Mouse (Mus musculus): ENCODE data around the gene Smtn.

Gene Smtn

DNA sequence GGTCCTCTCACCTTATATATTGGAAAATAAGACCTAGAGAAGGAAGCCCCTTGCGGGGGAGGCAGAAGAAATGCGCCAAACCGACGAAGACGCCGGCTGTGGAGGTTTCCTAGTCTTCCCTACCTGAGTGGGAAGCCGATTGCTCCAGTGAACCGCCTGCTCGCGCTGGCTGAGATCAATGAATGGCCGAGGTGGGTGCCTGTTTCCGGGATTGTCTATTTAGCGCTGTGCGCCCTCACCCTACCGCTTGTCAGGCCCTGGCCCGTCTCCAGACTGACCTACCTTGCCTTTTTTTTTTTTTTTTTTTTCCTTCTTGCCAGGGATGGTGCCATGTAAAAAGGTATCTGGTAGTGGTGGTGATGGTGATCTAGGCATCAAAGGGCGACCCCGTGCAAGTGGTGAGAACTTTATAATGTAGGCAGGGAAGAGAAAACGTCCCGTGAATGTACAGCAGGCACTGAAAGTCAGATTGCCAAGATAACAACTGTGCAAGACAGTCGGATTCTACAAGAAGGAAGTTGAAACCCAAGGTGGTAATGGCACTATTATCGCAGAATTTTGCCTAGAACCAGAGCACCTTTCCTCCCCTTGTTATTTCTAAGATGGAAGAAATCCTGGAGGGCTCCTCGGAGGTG lies at the start of gene Smtn:
Smtn (minus strand) TSS at position 162 of the 635 bp plus-strand sequence.
- no peak for DNase-seq (ENCODE audit: low spot score in 2 of 2)

DNA sequence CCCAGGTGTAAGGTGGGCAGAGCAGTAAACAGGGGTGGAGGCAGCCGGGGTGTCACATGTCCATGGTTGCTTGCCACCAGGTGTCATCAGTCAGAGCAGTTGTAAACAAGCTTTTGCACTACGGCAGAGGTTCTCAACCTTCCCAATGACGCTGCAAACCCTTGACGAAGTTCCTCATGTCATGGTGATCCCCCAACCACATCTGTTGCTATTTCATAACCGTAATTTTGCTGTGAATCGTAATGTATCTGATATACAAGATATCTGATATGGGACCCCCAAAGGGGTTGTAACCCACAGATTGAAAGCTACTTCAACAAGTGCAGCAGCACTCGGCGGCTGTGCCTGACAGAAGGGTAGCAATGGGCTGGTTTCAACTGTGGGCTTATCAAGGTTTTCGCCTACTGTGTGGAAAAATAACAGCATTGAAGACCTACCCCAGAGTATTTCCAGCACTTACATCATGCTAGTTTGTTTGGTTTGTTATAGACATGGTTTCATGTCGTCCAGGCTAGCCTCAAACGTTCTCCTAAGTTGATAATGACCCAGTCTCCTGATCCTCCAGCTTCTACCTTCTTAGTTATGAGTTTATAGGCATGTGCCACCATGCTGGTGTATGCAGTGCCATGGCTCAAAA lies 47.7 kb upstream of the Smtn start:
- DNase-seq (ENCODE audit: low spot score in 2 of 2) = no peak

DNA sequence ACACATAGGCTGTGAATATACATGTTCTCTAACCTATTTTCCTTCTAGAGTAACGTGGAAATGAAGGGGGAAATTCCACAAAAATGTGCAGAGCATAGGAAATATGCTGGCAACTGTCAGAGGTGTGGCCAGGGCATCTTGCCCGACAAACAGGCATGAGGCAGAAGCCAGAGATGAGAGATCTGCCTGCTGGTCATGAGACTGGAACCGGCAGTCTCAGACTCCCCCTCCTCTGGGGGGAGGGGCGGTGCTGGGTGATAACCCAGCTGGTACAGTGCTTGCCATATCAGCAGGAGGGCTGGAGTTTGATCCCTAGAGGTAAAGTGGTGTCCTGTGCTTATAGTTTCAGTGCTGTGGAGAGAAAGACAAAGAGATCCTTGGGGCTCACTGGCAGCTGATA lies 46.9 kb upstream of the Smtn start:
- no peak for DNase-seq (ENCODE audit: low spot score in 2 of 2)

DNA sequence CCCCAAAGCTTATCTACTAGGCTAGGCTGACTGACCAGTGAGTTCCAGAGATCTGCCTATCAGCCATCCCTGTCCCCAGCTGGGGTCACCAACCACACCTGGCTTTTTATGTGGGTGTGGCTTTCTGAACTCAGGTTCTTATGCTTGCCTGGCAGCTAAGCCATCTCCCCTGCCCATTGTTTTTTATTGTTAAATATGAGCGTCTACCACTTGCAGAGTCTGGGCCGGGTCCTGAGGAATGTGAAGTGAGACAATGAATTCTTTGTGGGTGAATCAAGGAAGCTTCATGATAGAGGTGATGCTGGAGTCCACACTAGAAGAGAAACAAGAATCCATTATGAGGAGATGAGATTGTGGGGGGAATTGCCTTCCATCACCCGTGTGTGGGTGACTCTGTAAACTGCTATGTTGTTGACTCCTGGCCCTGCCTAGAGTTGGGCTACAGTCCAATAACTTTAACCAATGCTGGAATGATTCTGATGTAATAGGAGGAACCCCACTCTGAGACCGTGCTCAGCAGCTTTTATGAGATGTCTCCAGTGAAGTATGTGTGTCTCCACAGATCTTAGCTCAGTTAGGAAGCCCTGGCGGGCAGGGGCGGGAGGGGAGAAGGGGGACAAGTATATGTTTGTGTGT lies 45.7 kb upstream of the Smtn start:
- no peak for DNase-seq (ENCODE audit: low spot score in 2 of 2)

DNA sequence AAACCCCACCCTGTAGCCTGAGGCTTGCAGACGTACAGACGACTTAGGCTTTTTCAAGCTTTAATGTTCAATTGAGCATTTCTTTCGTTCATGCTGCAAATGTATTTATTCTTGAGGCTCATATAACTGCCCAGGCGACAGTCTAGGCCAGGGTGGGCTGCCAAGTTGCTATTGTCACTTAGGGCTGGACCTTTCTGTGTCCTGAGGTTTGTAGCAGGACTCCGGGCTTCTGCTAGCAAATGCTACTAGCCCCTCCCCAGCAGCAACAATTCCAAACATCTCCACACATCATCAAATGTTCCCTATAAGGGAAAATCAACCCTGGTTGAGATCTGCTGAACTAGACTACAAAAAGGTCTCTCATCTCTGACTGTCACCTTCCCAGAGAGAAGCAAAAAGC lies 42.7 kb upstream of the Smtn start:
- no peak for DNase-seq (ENCODE audit: low spot score in 2 of 2)

DNA sequence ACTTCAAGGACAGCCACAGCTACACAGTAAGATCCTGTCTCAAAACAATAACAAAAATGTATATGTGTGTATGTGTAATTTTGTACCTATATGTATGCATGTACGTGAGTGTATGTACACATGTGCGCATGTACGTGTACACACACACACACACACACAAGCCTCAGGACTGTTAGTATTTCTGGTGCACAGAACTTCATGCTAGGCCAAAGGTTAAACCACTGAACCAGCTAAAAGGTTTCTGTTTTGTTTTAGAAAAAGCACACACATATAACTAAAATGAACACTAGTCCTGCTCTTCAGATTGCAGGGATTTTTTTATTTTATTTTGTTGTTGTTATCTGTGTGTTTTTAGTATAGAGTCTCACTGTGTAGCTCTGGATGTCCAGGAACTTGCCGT lies 41.5 kb upstream of the Smtn start:
- no peak for DNase-seq (ENCODE audit: low spot score in 2 of 2)

DNA sequence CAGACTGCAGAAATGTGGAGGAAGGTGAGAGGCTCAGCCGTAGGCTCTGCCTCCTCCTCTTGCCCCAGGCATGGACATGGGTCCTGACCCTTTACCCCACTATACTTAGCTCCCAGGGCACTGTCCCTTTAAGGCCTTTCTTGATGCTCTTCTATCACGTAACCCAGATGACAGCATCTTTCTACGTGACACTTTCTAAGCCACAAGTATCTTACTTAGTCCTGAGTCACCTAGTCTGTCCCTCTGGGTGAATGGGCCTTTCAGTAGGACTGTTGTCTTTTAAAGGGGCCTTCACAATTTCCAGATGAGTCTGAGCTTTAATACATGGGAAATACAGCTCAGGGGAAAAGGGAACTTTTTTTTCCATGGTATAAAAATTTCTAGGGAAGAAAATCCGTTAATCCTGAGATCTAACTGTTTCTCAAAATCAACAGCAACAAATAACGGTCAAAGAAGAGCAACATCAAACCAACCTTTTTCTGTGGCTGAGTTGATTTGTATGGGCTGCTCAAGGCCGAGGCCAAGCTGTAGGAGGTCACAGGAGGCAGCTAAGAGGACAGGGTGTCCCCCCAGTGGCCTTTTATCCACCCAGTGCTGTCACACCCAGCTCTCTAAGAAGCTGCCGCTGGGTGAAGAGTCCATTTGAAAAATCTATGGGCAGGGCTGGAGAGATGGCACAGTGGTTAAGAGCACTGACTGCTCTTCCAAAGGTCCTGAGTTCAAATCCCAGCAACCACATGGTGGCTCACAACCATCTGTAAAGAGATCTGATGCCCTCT lies 40.1 kb upstream of the Smtn start:
- DNase-seq (ENCODE audit: low spot score in 2 of 2) = no peak

DNA sequence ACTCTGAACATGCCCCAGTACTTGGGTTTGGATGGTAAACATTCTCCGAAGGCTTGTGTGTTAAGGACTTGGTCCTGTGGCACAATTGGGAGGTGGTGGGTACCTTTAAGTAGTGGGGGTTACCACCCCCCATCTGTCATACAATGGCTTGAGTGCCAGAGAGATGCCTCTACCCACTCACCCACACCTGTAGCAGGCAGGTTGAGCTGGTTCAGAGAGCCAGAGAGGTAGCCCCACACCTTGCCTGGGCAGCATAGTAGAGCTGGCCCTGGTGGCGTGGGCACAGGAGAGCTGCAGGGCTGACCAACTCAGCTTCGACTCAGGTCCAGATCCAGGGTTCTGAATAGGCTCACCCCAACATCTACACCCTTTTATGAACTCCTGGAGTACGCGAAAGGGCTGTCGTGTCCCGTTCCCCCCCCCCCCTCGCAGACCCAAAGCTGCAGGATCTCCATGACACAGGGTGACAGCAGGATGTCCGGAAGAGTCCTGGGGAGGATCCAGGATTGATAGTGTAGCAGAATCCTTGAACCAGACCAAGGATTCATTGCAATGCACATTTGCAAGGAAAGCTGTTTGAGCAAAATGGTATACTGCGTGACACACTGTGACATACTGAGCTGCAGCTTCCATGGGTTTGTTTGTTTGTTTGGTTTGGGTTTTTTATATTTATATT lies 37.8 kb upstream of the Smtn start:
- DNase-seq (ENCODE audit: low spot score in 2 of 2) = no peak

DNA sequence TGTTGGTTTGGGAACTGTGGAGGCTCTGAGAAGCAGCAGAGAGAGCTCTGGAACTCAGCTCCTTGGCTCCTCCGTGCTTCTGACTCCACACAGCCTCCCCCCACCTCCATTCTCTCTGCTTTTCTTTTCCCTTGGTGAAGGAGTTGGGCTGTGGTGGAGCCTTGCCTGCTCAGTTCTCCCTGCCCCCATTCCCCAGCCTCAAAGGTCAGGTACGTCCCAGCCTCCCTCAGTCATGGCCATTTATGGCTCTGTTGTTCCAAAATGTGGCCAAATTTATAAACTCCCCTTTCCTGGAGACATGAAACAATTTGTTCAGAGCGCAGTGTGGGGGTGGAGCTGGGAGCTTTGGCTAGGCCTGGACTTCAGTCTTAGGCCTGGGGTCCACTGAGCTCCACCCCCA lies 34.8 kb upstream of the Smtn start:
- DNase-seq (ENCODE audit: low spot score in 2 of 2) = no peak

DNA sequence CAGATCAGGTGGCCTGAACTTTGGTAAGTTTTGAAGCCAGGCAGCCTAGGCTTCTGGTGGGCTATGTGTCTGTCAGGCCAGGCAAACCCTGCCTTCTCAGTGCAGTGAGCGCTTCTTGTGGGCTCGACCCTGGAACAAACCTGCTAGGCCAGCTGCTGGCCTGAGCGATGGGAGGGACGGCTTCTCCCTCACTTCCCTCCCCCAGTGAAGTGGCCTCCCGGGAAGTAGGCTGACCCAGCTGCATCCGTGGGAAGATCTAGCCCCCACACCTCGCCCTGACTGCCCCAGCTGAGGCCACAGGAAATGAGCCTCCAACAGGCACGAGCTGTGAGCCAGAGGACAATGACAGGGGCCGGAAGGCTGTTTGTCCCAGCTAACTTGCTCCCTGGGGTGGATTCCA lies 32.7 kb upstream of the Smtn start:
- DNase-seq (ENCODE audit: low spot score in 2 of 2) = no peak

DNA sequence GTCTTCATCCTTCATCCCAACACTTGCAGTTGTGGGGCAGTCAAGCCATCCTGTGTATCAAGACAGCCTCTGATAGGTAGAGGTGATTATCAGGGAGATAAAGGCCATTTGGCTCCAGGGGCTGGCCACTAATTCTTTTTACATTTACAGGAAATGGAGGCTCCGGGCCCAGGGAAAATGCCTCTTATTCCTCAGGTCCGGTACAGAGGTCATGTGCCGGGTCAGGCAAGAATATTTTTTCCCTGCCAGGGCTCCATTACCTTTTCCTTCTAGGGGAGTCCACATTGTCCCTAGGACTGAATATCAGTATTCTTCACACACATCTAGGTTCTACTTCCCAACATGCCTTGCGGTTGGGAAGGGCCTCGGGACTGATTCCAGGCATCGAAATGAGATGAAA lies 31.8 kb upstream of the Smtn start:
- DNase-seq (ENCODE audit: low spot score in 2 of 2) = no peak

DNA sequence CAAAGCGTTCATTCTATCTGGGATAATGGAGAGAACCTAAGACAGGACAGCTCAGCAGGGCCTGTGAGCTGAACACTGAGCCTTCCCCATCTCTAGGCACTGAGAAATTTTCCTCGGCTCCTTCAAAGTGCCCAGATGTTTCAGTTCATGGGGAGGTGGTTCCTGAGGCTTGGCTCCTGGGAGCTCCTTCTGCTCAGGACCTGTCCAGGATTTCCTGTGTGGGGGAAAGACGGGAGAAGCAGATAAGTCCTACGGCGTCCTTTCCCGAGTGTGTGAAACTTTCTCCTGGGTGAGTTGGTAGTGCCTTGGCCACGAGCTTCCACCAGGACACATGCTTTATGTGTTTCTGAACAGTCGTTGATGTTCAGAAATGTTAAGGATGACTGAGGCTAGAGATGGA lies 29.9 kb upstream of the Smtn start:
- no peak for DNase-seq (ENCODE audit: low spot score in 2 of 2)

DNA sequence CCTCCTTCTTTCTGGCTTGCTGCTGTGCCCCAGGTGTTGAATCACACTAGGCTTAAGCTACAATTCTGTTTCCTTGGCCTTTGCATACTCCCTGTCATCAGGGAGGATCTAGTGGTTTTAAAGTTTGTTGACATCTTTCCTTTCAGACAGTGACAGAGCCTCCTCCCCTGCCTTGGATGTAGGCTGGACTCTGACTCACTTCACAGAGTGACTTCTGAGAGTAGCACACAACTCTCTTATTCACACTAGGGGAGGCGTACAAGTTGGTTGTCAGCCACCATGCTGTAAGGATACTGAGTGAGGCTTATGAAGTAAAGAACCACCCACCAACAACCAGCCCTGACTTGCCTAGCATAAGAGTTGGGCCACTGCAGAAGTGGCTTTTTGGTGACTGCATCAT lies 27.5 kb upstream of the Smtn start:
- DNase-seq (ENCODE audit: low spot score in 2 of 2) = no peak

DNA sequence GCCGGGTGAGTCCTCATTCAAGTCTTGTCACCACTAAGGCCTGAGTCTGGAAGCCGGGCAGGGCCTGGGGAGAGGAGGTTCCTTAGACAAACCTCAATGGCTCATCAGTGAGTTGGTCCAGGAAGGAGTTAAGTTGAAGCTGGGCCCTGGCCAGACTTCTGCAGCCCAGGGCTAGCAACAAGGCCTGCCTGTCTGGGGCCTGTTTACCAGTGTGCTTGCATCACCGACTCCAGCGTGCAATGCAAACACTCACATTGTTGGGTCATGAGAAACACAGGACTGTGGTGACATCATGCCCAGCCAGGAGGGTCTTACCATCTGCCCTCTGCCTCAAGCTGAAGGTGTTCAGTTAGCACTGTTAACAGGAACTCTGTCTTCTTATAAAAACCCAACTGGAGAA lies 25.6 kb upstream of the Smtn start:
- no peak for DNase-seq (ENCODE audit: low spot score in 2 of 2)

DNA sequence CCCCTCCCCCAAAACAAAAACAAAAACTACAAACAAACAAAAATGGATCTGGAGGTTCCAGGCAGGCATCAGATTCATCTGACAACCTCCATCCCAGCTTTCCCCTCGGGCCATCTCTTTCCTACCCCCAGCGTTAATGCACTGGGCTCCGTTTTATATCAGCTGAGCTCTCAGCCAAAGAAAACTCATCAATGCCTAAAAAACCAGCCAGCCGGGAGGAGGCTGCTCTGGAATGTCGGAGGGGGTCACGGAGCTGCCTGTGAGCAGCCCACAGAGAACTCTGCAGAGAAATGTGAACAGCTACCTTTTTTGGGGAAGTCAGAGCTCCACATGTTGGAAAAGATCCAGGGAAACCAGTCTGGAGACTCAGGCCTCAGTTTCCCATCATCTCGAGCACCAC lies 24.0 kb upstream of the Smtn start:
- DNase-seq (ENCODE audit: low spot score in 2 of 2) = no peak

DNA sequence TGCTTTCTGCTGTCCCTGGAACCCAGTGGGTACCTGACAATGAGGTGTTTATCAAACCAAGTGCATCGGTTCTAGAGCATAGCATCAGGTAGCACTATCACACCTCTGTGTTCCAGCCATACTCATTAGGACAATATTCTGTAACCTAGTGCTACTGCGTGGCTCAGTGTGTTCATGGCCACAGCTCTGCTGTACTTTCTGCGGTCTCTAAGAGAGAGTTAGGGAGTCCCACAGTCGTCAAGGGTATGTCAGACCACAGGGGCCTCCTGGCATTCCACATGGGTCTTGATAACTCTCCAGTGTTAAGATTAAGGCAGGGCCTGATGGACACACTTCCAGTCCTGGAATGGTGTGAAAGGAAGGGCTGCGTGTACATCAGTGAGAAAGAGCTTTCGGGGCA lies 23.4 kb upstream of the Smtn start:
- no peak for DNase-seq (ENCODE audit: low spot score in 2 of 2)

DNA sequence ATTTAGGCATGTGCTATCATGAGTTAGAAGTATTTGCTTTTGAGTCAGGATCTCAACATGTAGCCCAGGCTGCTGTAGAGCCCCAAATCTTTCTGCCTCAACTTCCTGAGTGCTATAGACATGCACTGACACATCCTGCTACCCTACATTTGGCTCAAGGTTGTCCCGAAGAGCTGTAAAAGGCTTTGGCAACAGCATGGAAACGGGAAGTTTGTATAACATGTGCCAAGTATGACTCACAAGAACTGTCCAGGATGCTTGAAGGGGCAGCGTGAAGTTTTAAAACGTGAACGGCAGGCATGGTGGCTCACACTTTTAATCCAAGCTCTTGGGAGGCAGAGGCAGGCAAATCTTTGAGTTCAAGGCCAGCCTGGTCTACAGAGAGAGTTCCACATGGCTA lies 19.8 kb upstream of the Smtn start:
- DNase-seq (ENCODE audit: low spot score in 2 of 2) = no peak

DNA sequence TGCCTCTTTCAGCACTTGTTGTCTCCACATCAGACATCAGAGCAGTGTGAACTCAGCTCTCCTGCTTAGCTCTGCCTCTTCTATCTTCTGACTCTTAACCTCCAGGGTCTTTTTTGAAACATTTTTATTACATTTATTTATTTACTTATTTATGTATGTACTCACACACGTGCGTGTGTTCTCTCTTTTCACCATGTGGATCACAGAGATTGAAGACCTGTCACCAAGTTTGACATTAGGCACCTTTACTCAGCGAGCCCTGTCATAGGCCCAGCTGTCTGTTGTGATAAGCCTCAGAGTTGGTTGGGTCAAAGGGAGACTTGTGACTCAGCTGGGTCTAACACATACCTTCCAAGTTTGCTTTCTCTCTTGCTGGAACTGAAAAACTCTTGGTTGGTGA lies 17.4 kb upstream of the Smtn start:
- DNase-seq (ENCODE audit: low spot score in 2 of 2) = no peak

DNA sequence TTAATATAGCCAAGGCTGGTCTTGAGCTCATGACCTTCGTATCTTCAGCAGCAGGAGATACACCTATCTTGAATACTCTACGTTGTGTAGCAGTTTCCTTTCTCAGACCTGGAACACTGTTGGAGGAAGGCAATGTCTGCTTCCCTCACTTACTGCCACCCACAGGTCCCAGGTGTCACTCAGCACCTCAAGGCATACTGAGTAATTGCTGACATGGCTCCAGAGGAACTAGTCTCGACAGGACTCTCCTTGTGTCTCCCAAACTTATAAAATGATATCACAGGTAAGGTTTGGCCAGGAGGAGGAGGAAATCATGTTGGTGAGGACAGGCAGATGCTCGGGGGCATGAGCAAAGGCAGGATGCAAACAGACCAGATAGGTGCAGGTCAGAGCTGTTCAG lies 14.6 kb upstream of the Smtn start:
- no peak for DNase-seq (ENCODE audit: low spot score in 2 of 2)

DNA sequence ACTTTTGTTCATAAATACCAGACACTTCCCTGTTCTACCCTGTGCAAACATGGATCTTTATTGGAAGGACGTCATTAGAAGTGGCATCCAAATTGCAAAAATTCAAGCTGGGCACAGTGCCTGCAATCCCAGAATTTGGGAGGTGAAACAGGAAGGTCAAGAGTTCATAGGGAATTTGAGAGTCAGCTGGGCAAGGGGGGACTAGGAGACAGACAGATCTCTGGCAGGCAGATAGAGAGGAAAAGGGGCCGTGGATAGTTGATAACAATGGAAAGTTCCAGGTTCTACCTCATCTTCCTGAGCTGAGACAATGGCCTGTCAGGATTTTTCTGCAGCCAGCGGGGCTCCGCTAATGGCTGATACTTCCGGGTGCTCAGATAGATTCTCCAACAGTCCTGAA lies 9.4 kb upstream of the Smtn start:
- no peak for DNase-seq (ENCODE audit: low spot score in 2 of 2)

DNA sequence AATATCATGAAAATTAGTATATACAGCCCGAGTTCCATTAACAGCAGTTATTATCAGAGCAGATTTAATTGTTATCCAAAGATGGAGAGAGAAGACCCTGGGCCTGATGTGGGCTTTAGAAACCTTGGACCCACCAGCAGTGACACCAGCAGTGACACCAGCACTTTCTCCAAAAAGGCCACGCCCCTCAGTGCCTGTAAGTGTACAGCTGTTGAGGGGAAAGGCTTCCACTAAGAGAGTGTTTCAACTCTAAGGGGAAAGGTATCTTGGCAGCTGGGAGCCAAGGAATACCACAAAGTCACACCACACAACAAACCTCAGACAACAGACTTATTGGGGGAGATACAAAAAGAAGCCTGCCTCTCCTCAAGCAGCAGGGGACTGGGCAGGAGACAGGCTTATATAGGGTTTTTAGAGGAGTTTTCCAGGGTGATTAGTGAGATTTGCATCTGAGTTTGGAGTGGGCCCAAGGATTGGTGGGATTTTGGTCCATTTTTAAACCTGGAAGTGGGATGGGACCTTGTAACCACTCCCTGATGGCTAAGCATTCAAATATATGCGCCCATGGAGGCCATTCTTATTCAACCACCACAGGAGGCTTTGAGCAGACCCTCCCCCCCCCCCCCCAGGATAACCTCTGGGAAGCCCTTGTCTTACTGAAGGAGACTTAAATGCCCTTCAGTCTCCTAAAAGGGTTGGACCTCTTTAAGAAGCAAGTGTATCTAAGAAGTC lies 8.3 kb upstream of the Smtn start:
- DNase-seq (ENCODE audit: low spot score in 2 of 2) = no peak

DNA sequence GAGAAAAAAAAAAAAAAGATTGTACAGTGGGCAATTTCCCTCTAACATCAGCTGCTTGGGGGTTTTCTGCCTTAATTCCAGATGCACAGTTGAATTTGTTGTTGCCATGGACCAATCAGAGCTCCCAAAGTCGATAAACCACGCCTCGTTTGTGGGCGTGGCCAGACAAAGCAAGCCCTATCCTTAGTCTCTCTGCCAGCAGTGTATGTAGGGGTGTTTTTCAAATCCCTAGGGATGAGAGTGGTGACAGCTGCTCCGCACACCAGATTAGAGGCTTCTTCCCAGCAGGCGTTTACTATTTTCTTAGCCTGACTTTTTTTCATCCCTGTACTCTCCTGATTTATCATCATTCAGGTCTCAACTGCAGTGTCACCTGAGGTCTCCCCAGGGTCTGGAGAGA lies 7.6 kb upstream of the Smtn start:
- DNase-seq (ENCODE audit: low spot score in 2 of 2) = no peak
